Mouse (Mus musculus) embryo, embryonic 9.5 days (tissue): ENCODE measurements around the gene Snd1.

Experiments used
- DNase-seq: peaks from one replicate; pipeline ENCODE4 v3.0.0-alpha.2; 2017; ENCODE audit errors: extremely low spot score

Gene Snd1

GRCm38 (mm10) chr6:28866206-28866605, 391.3 kb downstream of the Snd1 start:
- DNase-seq: no peak

- no peak for DNase-seq
Observed at GRCm38 (mm10) chr6:28867516-28868251, 392.7 kb downstream of the Snd1 start.

DNA sequence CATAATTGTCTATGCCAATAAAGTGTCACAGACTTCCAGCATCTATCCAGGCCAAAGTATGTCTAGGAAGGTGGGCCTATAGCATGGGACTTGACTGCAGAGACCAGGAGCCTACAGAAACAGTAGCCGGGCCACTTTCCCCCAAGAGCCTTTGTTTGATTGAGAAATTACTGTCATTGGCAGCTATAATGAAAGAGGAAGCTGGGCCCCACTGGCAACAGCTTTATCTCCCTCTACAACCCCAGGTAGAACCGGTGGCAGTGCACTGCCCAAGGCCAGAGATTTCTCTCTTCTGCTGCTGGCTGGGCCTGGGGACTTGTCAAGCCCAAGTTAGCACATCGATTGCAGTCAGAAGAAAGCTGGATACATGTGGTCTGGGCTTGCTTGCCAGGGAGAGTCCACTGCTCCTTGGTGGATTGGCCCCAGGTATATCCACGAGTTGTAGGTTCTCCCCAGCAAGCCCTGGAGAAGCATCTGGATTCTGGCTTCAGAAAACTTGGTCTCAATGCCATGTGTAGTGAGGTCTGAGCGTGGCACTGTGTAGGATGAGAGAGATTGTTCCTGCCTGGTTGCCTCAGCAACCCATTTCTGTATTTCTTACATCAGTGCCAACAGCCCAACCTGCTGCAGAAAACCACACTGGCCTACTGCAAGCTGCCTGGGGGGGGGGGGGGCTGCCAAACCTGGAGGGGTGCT, 396.9 kb downstream of the Snd1 start:
- DNase-seq: no peak

DNA sequence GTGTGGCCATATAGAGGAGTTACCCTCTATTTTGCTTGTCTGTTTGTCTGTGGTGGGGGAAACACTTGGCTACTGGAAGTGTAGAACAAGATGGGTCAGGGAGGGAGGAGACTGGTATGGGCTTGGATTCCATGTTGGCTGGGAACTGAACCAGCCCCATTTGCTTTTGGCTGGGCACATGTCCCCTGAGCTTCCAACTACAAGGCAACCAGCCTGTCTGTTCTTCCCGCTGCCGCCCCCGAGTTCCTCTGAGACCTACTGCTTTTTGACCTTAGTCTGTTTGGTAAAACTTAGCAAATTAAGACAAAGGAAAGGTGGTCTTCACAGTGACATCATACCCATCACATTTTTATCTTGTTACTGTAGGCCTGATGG, 397.5 kb downstream of the Snd1 start:
- DNase-seq: no peak

DNA sequence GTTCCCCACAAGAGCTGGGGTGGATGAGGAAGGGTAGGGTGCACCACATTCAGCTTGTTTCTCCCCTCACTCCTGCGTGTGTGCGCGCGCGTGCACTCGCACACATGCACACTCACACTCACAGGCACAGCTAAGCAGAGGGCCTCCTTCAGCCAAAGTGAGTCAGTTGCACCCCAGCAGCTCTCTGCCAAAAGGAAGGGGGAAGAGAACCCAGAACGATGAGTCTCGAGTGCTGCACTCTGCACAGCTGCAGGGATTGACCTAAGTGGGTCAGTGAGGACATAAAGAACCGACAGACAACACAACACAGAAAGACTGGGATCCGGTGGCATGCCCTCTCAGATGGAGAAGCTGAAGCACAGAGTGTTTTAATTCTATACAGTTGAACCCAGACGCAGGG, 399.1 kb downstream of the Snd1 start:
- DNase-seq: no peak

DNA sequence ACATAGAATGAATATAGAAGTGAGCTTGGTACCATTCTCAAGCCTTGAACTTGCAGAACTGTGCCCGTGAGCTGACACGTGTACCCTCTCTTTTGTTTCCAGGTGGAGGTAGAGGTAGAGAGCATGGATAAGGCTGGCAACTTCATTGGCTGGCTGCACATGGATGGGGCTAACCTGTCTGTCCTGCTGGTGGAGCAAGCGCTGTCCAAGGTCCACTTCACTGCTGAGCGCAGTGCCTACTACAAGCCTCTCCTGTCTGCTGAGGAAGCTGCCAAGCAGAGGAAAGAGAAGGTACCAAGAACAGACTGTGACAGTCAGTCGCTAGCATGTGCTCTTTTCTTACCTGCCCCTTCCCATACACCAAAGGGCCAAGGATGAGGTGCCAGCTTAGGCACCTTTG, 399.8 kb downstream of the Snd1 start:
- no peak for DNase-seq

DNA sequence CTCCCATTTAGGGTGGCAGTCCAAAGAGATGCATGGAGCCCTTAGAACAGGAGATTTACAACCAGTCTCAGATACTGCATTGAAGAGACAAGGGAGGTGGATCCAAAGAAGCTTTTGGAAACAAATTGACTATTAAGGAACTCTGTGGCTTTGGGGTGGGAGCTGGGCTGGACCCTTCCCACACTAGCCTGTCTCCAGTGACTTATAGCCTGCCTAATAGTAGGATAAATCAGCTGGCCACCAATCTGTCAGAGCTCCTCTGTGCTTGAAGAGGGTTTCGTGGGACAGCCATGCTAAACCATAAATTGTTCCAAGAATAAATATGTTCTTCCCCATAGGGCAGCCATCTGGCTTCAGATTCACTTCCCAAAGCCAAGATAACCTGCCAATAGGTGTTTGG, 400.4 kb downstream of the Snd1 start:
- DNase-seq: no peak

- DNase-seq: no peak
Observed at GRCm38 (mm10) chr6:28876492-28876891, 401.6 kb downstream of the Snd1 start.

- DNase-seq: no peak
Observed at GRCm38 (mm10) chr6:28877945-28878666, 403.2 kb downstream of the Snd1 start.

DNA sequence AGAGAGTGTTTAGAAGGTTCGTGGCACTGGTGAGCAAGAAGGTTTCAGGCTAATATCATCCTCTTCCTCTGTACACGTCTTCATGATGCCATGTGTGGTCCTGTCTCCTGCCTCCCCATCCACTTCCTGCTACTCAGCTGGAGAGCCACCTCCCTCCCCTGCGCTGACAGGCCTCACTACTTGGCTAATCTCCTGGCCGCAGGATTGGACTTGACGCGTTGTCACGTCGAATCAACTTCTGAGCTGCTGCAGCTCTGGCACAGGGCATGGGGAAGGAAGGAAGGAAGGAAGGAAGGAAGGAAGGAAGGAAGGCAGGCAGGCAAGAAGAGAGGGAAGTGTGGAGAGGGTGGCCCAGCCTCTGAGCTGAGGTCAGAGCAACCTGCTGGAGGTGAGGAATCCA, 404.4 kb downstream of the Snd1 start:
- no peak for DNase-seq

GRCm38 (mm10) chr6:28880909-28881308, 406.0 kb downstream of the Snd1 start:
- DNase-seq: no peak

DNA sequence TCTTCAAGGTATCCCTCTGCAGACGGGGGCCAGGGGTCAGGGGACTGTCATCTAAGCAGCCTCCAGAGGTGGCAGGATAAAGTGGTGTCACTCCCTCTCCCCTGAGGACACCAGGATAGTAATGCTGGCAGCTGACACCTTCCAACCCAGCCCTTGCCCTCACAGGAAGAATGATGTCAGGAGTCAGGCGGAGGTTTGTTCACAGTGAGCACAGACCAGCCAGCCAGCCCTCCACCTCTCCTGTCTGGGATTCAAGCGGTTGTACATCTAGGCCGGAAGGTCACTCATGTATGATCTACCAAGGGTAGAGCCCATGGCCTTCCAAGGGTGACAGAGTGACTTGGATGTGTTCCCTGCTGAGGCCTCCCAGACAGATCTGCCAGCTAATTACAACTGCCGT, 408.6 kb downstream of the Snd1 start:
- DNase-seq: no peak

DNA sequence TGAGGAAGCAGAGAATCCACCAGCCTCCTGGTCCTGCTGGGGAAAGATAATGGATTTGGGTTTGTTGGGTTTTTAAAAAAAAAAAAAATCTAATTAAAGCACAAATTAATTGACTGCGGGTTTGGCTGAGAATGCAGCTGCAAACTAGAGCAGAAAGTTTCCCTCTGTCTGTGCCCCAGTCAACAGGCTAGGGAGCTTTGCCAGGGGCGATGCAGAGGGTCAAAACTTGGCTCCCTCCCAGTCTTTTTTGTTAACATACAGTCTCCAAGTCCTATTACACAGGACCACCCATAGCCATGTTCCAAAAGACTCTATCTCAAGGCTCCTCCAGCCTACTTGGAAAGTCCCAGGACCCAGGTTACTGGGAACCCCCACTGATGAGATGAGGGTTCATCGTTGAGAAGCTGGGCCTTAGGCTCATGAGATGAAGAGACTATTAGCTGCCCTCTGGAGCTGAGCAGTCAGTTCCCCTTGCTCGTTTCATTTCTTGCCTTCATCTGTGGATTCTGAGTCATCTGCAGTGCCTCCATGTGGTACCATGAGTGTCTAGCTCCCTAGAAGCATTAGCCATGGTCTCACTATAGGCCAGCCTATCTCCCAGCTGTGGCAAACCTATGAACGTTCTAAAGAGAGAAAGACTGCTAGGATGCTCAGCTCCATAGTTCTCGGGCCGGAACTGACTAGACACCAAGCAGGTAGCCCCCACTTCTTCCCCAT, 411.9 kb downstream of the Snd1 start:
- DNase-seq: no peak

- no peak for DNase-seq
Observed at GRCm38 (mm10) chr6:28890426-28890825, 415.5 kb downstream of the Snd1 start.

DNA sequence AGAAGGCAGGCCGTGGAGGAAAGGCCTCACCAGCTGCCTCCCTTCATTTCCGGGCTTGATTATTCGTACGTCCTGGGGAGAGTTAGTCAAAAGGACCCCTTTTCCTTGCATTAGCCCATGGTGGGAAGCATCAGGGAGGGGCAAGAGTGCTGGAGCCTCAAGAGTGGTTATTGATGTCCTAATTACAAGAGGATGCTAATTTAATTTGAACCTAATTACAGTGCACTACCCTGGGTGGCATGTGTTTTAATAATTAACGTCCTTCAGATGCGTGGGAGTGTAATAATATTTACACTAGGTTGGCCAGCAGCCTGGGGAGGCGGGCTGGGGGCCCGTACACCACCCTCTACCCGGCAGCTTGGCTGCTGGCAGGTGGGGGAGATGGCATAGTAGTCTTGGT, 416.5 kb downstream of the Snd1 start:
- no peak for DNase-seq

DNA sequence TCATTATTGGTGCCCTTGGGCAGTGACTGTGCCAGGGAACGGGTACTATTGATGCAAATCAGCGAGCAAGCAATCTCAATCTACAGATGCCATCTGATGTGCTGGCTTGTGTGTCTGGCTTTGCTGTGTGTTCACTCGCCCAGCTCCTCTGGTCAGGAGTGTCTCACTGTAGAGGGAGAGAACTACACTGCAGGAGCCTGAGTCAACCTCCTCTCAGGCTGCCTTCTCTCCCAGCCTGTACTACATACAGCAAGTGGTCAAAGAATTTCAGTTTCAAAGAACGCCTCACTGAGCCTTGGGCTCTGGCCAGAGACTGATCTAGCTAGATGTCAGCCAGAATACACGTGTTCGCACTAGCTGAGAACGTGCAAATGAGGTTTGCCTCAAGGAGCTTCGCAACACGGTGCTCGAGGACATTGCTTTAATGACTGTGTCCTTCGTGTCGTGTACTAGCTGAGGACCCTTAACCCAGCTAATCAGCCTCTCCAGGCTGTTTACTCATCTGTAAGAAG, 420.1 kb downstream of the Snd1 start:
- no peak for DNase-seq

- no peak for DNase-seq
Observed at GRCm38 (mm10) chr6:28895726-28896125, 420.8 kb downstream of the Snd1 start.

GRCm38 (mm10) chr6:28896762-28897320, 421.9 kb downstream of the Snd1 start:
- no peak for DNase-seq

DNA sequence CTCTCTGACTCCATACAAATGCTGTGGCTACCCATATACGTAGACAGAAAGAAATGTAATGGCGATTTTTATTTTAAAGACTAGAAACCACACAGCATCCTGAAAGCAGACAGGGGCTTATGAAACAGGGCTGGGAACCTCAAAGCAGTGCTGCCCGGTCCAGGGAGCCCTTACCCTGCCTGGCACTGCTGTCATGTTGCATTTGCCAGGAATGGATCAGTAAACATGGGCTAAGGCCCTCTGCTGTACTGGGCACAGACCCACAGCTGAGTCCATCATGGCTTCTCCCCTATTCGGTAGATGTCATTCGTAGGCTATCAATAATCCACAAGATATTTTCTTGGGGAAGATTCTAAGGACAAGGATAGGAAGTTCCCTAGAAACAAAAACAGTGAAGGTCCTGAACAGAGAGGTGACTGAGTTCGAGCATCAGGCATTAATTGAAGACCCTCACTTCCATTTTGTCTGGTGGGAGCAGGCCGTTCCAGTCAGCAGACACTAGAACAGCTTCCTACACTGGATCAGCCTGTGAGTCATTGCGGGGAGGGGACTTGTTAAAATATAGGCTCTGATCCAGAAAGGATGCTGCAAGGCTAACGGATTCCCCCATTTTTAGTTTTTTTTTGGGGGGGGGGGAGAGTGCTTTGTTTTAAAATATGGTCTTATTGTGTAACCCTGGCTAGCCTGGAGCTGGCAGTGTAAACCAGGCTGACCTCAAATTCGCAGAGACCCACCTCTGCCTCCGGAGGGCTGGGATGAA, 422.6 kb downstream of the Snd1 start:
- no peak for DNase-seq

GRCm38 (mm10) chr6:28898836-28899235, 423.9 kb downstream of the Snd1 start:
- DNase-seq: peak; percentile 58

- DNase-seq: no peak
Observed at GRCm38 (mm10) chr6:28902573-28902972, 427.6 kb downstream of the Snd1 start.
